In genomic region chr9:123468406-123469085, GRCm38 (mm10) we compare ENCODE assay signal across 19 mouse cellular contexts. TPM values are rescaled to one million over a fixed set of nuclear protein-coding genes. Genes with fewer than 3 reads are reported as not detected.
DNase-seq lines count a peak whose midpoint lies in the region; ATAC-seq and TF ChIP-seq lines count a peak whose summit lies in the region.
"Had no signal": no experiment of that assay in that cellular context is flagged by ENCODE, and none has a peak within 500 bp of the region (broad histone marks: within the 10 kb centered on the region; RNA-seq: fewer than 3 reads in every experiment).

No protein-coding gene starts in this region.

- ATAC-seq in frontal cortex, adult (ENCODE audit: low TSS enrichment) = peak; percentile 59; the same call in 1 of the 2 replicates
- ATAC-seq in liver, embryonic 12.5 days = peak; percentile 88
- ATAC-seq in megakaryocyte-erythroid progenitor cell, adult 5-6 weeks (replicated peaks; ENCODE audit: low FRiP score, low TSS enrichment, poor library complexity, severe bottlenecking) = peak; percentile 89

- no peaks in the 10 kb centered on the region for H3K9me3 ChIP-seq in liver, embryonic 12.5 days (replicated peaks)
- H3K9me3 ChIP-seq: forebrain, embryonic 12.5 days; hindbrain, embryonic 10.5 days had no signal

- no peak for DNase-seq in frontal cortex, adult 2 months (ENCODE audit: extremely low spot score in 1 of 2, low spot score in 1 of 2)
- DNase-seq in layer of hippocampus, adult 2 months (ENCODE audit: low spot score in 2 of 2) = no peak
- no peak for DNase-seq in layer of hippocampus, adult 8-10 months (ENCODE audit: low spot score in 2 of 2)
- DNase-seq in left cerebral cortex, postnatal 14 days (ENCODE audit: low spot score in 2 of 2) = no peak
- no peak for DNase-seq in urinary bladder, adult 2 months (ENCODE audit: low spot score)
- DNase-seq: adrenal gland, postnatal 14 days; cerebellum, adult 11 months; cerebellum, postnatal 14 days; gastrocnemius, postnatal 14 days; kidney, adult 11 months; lung, embryonic 14.5 days; retina, postnatal 1 day had no signal

- H3K27me3 ChIP-seq in liver, embryonic 12.5 days (replicated peaks) = no peaks in the 10 kb centered on the region
- H3K27me3 ChIP-seq: forebrain, embryonic 12.5 days had no signal

- H3K27ac ChIP-seq in layer of hippocampus, adult 2 months = peak overlapping the region; percentile 29; the same call in 1 of the 2 replicates
- H3K27ac ChIP-seq in liver, embryonic 12.5 days = peak overlapping the region; percentile 64
- H3K27ac ChIP-seq: forebrain, embryonic 12.5 days; hindbrain, embryonic 10.5 days had no signal

- peaks cover 9% of the 10 kb centered on the region; the same call in 1 of the 2 replicates for H3K36me3 ChIP-seq in liver, embryonic 12.5 days

- peaks cover 25% of the 10 kb centered on the region for H3K4me1 ChIP-seq in liver, embryonic 12.5 days
- H3K4me1 ChIP-seq: forebrain, embryonic 12.5 days had no signal

- WGBS in liver, embryonic 12.5 days (ENCODE audit: insufficient replicate concordance) = 33% methylated on average over 5 of the region's 5 CpGs

- no peak overlapping the region; the same call in 1 of the 2 replicates for H3K9ac ChIP-seq in liver, embryonic 12.5 days
- H3K9ac ChIP-seq: forebrain, embryonic 12.5 days; lung, embryonic 14.5 days had no signal

- TF ChIP-seq CTCF in layer of hippocampus, adult 2 months (conservative IDR thresholded peaks at IDR 0.05) = no peak

- no peak overlapping the region for H3K4me3 ChIP-seq in layer of hippocampus, adult 2 months
- H3K4me3 ChIP-seq in liver, embryonic 12.5 days = no peak overlapping the region
- H3K4me3 ChIP-seq: forebrain, embryonic 12.5 days; hindbrain, embryonic 10.5 days had no signal

- intact Hi-C loops in left cerebral cortex, postnatal 14 days (cut with DNase I) = no loop called here

- H3K4me2 ChIP-seq in liver, embryonic 12.5 days = peak overlapping the region; percentile 32
- H3K4me2 ChIP-seq: forebrain, embryonic 12.5 days; heart, embryonic 11.5 days; lung, embryonic 14.5 days; midbrain, embryonic 11.5 days had no signal

RNA-seq across cellular contexts. Expression of gene Limd1, which starts 10.0 kb away (rescaled TPM):
- 7.9 and 8.4 TPM in 2 replicates for polyA plus RNA-seq in frontal cortex, adult 2 months (2012; rRNA removed)
- 1 to 10 TPM; 5.7 to 7.6 TPM for total RNA-seq in layer of hippocampus, adult 2 months (2021)
- 1 to 10 TPM; 6.7 to 9.6 (median 7.6) TPM for total RNA-seq in layer of hippocampus, adult 8-10 months (2022)
- 30.4 and 30.9 TPM in 2 replicates for polyA plus RNA-seq in liver, embryonic 12.5 days (2016; fragmentation: Nextera tagmentation; extraction: Ambion mirVana)
- 40.2 and 42.1 TPM in 2 replicates for total RNA-seq in megakaryocyte-erythroid progenitor cell, adult 5-6 weeks (2014; fragmentation: Nextera tagmentation)
- 24.7 and 26.4 TPM in 2 replicates for total RNA-seq in megakaryocyte-erythroid progenitor cell, adult 5-6 weeks (2017)
- 1 to 10 TPM; 8.1 to 8.9 TPM for total RNA-seq in left cerebral cortex, postnatal 14 days (2021)
- 27.4 and 31.9 TPM in 2 replicates for polyA plus RNA-seq in urinary bladder, adult 2 months (2012; rRNA removed)
